Mouse (Mus musculus) small intestine, adult 2 months (tissue): ENCODE data around the gene Hnrnpa0.

ENCODE experiments used
- CTCF ChIP-seq: fragments of 200-500 bp; IDR thresholded peaks from 2 replicates; pipeline ENCODE4 v1.5.1; 2012; ENCODE audit warnings: low read depth, mild to moderate bottlenecking, control low read depth, inconsistent platforms, low read length, moderate library complexity, mixed read lengths; ENCODE audit not compliant: insufficient replicate concordance, insufficient read length; ENCODE audit errors: extremely low read depth
- POLR2A ChIP-seq: fragments of 200-500 bp; IDR thresholded peaks from 2 replicates; pipeline ENCODE4 v1.6.1; 2012; ENCODE audit warnings: low read depth, mild to moderate bottlenecking, control low read depth, inconsistent platforms, low read length, moderate library complexity

DNA sequence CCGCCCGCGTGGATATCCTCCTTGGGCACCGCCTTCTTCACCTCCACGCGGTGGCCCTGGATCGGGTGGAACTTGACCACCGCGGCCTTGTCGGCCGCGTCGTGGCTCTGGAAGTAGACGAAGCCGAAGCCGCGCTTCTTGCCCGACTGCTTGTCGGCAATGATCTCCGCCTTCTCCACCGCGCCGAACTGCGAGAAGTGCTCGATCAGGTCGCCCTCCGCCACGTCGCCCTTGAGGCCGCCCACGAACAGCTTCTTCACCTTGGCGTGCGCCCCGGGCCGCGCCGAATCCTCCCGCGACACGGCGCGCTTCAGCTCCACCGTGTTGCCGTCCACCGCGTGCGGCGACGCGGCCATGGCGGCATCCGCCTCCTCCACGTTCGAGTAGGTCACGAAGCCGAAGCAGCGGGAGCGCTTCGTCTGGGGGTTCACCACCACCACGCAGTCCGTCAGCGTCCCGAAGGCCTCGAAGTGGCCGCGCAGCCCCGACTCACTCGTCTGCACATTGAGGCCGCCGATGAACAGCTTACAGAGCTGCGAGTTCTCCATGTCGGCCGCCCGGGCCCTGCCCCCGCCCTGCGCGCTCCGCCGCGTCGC, 492 bp downstream of the Hnrnpa0 start:
- TF ChIP-seq CTCF (no peak), POLR2A (0 out of 2 replicates have a peak, but pooled peaks have one; percentile 7)
